Mouse (Mus musculus) megakaryocyte, adult 5-6 weeks (primary cell): Measurements from ENCODE around the gene Nfam1. TPM values are rescaled to one million over a fixed set of nuclear protein-coding genes. Genes with fewer than 3 reads are reported as not detected.
A peak's percentile ranks its signal among the peaks of the same experiment; 100 is the strongest.

Experiments
- ATAC-seq: 2 replicates; pipeline ENCODE4 v1.8.0; 2016; ENCODE audit warnings: mild to moderate bottlenecking, inconsistent platforms; ENCODE audit not compliant: poor library complexity, severe bottlenecking
- total RNA-seq, 2 experiments: library from RNA; stranded (forward) in 1 of 2; stranded (reverse) in 1 of 2; fragments of 153-499, 151-499 nt in 1 of 2; fragments of 221-1000, 200-1000 nt in 1 of 2; gene quantifications; 2 replicates each; pipeline versions ENCODE4 v1.2.3 to v1.2.4; 2015 to 2017

Gene Nfam1
- total RNA-seq, 2 experiments from 2014 or later, result 159 to 189 TPM

DNA sequence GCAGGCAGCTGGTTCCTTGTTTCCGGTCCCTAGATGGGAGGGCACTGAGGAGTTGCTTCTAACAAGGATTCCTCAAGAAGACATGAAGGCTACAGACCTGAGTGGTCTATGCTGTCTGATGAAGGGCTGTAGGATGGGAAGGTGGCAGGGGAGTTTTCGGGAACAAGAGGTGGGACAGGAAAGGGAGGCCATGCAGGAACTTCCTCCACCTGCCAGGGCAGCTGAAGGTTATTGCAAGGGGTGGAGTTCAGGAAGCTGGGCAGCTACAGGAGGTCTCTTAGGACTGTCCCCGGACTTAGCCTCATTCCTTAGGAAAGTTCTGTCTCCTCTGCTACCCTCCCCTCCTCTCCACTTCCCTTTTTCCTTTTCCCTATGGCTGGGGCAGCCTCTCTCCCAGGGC lies 5.7 kb upstream of the Nfam1 start:
- no peak for ATAC-seq

DNA sequence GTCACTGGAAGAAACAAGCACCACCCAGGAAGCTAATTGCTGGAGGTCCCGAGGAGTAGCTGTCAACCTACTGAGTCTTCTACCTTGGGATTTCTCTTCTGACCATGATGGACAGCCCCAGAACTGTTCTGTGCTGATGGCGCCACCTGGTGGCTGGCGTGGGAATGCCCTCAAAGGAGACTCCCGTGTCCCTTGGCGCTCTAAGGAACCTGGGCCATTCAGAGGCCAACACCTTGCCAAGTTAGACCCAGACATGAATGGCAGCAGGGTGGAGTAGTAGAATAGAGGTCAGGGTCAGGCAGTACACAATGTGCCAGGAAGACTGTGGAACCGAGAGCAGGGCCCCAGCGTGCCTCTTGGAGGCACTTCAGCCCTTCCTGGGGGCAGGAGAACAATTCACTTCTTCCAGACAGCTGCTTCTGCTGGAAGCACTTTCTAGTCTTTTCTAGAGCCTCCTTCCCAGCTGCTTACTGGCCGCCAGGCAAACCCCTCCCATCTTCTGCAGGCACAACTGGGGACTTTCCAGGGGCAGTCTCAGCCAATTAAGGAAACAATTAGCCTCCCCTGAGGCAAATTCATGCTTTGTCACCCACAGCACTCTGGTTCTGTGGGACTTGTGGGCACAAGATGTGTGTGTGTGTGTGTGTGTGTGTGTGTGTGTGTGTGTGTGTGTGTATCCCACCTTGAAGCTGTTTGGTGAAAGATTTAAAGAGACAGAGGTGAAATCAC lies 4.8 kb upstream of the Nfam1 start:
- peak; percentile 59 for ATAC-seq

DNA sequence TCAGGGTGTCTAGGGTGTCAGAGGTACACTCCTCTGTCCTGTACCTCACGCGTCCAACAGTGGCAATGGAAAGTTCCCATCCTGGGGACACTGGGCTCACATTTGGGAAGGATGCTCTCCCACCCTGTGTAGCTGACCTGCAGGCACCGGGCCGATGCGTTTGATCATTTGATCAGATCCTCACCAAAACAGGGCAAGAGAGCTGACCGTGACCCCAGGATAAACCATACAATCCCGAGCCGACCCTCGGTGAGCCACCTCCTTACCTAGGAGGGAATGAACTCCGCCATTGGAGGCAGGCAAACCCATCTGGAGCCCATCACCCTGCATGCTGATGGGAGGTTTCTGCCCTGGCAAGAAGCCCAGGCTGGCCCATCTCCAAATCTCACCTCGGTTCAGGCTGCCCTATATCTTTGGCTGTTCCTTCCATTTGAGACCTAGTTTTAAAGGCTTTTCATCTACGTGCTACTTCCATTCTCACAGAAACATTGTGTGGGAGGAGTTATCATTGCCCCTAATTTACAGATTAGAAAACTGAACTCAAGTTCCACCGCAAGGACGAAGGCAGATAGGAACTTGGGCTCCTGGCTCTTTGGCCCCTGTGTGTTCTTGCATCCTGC lies 3.9 kb upstream of the Nfam1 start:
- ATAC-seq, result no peak

DNA sequence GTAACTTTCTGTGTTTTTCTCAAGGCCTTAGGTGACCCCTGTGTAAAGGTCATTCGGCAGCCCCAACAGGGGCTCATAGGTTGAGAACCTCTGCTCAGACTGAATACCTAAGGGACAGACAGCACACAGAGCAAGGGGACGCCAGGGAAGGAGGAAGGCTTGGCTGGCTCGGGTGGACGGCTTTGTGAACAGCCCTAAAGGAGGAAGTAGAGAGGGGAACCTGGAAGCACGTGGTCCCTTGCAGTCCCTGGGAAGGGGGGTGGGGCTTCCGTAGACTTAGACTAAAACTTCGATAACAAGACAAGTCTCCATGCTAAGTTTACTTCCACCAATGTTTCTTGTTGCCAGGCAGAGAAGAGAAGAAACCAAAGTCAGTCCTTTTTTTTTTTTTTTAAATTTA lies 3.0 kb upstream of the Nfam1 start:
- peak; percentile 67 for ATAC-seq

DNA sequence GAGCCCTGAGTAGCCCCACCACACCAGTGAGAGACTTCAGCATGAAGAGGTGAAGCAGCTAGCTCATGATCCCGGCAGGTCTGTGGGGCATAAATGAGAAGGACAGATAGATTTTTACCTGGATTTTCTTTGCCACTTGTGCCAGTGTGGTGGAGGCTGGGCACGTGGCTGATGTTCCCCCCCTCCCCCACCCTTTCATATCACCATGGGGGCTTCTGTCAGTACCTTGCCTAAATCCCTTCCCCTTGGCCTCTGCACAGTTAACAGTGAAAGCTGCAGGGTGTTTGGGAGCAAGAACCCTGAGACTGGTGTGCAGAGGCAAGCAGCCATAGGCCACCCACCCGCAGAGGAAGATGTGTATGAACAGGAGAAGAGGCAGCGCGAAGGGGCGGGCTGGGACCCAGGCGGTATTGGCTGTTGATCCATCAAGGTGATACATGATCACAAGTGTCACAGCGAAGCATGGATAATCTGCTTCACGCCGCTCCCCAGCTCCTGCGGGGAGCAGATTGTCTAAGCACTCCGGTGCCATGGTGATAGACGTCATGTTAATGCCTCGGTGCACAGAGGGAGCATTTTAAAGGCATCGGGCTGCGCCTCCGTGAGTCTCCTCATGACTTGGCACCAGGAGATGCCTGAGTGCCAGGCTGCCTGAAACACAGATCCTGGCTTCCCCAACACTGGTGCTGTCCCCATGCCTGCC lies 1.3 kb upstream of the Nfam1 start:
- ATAC-seq, result no peak

DNA sequence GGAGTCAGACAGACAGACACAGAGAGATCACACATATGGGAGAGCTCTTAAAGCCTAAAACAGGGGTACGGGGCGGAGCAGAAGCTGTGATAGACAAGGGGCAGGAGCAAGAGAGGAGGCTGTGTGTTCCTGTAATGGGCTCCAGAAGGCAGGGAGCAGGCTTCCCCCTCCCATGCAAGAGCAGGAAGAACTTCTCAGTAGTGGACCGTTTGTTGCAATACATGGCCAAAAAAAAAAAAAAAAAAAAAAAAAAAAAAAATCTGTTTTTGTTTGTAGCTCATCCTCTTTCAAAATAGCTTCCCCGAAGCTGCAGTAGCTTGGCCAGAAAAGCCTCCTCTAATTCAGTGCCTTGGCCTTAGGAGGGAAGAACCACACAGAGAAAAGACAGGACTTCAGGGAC lies 2.2 kb downstream of the Nfam1 start:
- ATAC-seq, result peak; percentile 67

DNA sequence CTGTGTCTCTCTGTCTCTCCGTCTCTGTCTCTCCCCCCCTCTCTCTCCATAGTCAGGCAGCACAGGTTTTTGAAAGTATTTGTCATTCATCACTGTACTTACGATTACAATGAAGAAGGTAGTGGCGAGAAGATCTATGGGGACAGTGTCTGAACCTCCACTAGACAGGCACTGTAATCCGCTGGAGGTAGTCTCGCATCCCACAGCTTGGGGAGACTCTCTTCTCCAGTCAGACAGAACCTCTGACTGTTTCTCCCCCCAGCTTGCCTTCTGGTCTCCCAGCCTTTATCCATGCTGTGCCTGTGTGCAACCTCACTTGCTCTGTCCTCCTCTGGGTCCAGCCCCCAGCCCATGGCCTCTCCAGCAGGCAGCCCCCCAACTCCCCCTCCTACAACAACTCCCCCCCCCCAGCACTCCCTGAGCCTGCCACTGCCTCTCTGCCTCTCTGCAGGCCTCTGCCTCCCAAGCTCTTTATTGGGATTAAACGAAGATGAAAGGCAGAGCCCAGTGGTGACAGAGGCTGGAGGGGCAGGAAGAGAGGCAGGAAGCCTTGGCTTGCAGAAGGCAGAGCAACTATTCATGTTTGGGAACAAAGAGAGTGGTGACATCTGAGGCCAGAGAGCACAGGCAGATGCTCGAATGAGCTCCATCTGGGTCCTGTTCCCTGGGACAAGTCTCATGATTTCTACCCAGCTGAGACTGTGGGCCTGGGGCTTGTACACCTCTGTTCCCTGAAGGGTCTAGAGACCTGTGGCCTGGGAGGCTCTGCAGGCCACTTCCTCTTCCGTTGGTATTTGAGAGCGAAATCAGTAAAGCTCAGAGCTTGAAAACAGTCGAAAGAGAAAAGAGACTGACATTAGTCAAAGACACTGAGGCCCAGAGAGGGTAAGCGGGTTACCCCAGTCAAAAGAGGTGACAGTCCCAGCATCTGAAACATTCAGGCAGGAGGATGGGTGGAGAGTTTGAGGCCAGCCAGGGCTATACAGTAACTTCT lies 3.1 kb downstream of the Nfam1 start:
- ATAC-seq, result no peak

DNA sequence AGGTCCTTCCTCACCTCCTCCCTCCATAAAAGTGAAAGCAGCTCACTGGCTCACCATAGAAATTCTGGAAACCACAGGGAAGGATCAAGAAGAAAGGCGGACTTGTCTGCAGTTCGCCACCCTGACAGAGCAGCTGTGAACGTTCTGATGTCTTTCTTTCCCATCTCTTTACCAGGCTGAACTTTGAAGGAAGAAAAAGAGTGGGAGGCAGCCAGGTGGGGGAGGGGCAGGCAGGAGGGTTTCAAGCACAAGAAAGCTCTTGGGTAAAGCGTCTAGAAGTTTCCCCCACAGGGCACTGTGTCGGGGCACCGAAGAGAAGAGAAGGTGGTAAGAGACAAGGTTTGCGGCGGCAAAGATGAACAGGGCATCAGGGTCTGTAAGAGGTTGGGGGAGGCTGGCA lies 7.0 kb downstream of the Nfam1 start:
- no peak for ATAC-seq

DNA sequence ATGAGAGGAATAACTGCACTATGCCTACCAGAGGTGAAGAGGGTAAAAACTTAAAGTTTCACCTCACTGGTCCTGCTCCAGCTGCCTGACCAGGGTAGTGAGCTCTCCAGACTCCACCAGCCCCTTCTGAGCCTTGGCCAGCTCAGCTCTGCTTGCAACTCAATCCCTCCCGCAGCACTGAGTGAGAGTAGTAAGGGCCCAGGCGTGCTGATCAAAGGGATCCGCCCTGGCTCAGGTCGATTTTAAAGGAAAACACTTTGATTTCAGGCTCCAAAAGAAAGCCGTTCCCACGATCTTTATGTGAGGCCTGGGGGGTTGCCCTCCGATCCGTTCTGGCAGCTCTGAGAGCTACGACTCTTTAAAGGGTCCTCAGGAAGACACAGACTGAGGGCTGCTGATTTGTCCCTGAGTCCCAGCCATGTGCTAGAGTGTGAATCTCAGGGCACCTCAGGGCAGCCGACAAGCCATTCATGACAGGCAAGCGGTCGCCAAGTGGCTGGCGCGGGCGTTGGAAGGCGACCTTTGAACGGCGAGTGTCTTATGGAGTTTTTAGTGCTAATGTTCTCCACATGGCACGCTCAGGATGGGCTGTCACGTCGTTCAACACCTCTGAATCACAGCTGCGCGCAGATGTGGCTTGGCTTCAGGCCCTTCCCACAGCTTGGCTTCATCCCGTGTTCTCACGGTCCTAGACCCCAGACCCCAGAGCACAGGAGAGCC lies 7.9 kb downstream of the Nfam1 start:
- ATAC-seq, result no peak

DNA sequence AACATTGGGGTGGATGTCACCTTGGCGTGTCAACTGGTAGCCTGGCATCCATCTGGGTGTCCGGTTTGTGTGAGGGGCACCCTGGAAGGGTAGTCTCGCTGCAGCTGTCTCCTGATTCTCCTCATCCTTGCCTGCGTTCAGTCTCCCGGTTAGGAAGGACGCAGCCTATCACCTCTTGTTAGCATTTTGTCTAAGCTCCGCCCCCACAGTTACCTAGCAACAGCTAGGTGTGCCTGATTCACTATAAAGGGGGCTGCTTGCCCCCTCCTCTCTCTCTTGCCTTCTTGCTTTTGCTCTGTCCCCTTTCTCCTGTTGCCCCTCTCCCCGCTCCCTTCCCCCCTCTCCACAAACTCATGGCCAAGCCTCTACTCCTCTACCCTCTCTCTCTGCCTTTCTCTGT lies 10.2 kb downstream of the Nfam1 start:
- no peak for ATAC-seq

DNA sequence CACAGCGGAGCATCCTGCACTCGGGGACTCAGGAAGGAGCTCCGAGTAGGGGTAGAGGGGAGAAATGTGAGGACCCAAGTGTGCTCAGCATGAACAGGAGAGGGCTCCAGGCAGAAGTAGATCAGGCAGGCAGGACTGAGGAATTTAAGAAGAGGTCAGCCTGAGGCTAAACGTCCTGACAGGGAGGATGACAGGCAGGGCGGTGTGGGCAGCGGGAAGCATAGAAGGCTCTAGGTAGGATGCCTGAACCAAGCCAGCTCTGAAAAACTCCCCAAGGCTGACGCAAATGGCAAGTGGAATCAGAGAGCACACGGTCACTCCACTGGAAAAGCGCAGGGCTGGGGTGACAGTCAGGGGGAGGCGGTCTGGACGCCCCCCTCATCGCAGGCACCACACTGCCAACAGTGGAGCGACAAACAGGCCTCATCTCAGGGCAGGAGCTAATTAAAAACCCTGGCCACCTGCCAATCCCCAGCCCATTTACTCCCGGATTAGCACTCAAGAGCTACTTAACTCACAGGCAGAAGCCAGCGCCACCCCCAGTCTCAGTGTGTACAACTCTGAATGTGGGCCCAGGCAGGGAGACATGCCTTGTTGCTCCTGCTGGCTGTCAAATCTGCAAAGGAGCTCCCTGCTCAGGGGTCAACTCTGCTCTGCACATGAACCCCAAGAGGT lies 22.0 kb downstream of the Nfam1 start:
- ATAC-seq, result no peak

DNA sequence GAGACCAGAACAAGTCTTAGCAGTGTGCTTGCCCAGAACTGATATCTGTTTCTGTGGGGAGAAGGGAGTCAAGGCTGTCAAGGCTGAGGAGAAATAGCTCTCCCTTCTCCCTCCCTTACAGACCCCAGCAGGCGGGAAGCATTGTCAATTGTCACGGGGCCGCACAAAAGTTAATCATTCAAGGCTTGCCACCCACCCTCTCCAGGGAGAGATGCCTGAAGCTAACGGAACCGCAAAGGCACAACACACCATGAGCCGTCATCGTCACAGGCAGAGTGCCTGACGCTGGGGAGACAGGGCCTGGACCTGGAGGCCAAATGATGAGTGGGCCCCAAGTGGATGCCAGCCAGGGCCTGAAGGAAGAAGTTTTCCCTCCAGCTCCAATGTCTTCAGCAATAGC lies 22.7 kb downstream of the Nfam1 start:
- no peak for ATAC-seq

DNA sequence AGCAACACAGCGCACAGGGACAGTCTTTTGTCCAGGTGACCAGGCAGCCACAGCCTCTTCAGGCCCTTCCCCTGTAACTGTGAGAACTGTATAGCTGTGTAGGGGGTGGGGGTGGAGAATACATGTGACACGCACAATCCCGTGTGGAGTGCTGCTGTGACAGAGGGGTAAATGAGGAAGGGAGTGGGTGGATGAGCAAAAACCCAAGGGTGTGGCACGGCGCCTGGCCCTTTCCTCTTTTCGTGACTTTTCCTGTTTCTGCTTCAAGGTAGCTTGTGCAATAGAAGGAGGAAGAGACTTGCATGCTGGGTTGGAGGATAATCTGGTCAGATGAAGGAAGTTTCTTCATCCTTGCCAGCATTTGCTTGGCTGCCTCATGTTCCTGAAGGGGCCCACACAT lies 23.6 kb downstream of the Nfam1 start:
- ATAC-seq, result peak; percentile 94

DNA sequence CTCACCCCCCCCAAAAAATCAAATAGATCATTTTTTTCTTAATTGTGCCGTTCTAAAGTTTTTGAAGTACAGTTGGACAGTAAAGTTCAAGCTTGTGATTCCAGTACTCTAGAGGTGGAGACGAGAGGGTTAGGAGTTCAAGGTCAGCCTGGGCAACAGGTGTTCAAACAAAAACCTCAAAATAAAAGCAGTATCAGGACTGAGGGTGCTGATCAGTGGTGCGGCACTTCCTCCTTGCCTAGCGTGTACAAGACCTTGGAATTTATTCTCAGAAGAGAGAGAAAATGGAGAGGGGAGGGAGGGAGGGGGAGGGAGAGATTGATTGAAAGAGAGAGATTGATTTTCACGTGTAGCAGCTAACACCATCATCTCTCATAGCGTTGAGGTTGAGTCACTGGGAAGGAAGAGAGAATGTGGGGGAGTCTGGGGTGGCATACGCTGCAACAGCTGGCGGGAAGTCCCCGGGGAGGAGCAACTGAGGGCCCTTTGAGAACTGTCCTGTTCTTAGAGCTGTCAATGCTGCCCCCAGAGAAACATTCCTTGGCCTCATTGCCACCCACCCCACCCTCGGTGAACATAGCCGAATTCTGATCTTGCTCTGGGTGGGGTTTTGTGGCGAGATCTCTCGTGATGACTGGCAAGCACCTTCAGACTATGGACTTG lies 24.2 kb downstream of the Nfam1 start:
- ATAC-seq, result peak; percentile 28

DNA sequence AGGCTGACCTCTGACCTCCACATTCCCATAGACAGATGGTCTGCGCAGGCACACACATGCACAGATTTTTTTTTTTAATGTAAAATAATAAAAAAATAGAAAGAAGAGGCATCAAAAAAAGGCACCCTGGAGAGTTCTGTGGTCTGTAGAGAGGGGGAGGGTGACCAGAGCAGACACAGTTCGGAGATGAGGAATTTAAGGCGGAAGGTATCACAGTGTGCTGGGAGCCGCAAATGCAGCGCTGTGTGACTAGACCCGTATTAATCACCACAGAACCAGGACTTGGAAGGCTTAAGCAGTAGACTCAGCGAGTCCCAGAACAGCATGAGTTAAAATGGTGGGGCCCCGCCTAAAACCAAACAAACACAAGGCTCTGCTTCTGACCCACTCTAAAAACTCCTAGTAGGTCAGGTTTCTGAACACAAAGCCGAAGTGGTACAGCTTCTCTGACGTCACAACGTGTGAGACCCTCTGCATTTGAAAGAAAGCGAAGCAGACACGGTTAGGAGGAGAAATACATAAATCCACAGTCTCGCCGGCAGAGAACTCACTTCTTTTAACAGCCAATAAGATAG lies 25.7 kb downstream of the Nfam1 start:
- ATAC-seq, result no peak

DNA sequence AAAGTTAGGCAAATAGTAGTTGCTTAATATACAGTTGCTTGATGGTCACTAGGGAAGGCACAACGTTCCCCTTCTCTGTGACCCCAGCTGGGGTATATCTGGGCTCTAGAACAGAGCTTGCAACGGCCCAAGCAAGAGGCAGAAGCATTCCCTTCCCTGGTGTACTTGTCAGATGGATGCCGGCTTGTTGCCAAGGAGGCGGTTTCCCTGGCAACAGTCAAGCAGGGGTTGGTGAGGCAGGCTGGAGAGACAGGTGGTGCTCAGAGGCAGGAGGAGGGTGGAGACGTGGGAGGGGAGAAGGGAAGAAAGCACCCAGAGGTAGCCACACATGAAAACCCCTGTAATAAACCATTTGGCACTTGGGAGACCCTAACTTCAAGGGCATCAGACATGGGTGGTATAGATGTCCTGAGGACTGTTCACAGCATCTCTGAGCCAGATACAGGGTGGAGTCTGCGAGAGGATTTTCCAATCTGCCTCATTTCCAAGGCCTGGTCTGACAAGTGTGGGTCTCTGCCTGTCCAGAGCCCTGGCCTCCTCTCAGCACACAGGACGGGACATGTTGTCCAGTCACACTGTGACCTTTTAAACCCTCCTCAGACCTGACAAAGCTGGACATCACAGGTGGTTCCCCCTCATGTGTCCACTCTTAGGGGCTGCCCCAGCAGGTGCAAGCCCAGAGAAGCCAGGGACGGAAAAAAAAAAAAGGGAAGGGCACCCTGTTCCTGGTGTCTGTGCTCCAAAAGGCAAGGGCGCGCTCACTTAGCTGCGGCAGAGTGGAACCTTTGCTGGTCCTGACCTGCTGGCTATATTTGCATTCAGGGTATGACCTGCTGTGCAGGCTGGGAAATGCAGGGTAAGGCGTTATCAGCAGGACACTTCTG lies 30.2 kb downstream of the Nfam1 start:
- ATAC-seq, result peak; percentile 34

DNA sequence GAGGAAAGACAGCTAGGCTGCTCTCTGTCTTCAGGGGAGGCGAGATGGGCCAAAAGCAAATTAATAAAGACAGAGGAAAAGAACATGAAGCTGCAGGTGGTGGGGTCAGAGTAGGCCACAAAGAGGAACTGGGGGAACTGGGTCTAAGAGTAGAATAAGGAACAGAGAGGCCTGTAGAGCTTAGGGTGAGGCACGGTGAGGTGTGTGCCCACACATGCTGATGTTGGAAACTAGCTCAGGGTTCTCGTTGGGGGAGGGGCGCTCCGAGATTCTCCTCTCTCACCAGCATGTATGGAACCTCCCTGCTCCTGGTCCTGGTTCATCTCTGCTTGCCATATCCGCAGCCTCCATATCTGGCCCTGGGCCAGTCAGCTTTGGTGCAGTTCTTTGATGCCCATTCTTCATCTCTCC lies 34.3 kb downstream of the Nfam1 start:
- ATAC-seq, result peak; percentile 77

DNA sequence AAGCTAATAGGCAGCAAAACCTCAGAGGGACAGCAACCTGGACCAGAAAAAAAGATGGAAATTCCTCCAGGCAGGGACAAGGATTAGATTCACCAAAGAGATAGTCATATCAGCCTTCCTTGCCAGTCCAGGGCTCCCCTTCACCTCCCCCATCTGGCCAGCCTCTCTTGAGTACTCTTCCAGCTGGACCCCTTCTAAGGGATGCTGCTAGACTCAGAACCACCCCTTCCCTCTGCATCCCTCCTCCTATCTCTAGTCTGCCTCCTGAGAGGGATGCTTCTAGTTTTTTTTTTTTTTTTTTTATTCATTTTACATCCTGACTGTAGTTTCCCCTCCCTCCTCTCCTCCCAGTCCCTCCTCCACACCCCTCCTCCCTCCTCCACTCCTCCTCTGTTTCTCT lies 36.7 kb downstream of the Nfam1 start:
- no peak for ATAC-seq
